Mouse (Mus musculus) testis, adult 2 months (tissue): Measurements from ENCODE around the gene Faim2.

Experiments used
- CTCF ChIP-seq: fragments of 200-500 bp; IDR thresholded peaks from 2 replicates; pipeline ENCODE4 v1.5.1; 2012; ENCODE audit warnings: low read depth, mild to moderate bottlenecking, inconsistent platforms, low read length, moderate library complexity; ENCODE audit not compliant: control insufficient read depth, insufficient read depth, insufficient replicate concordance
- POLR2A ChIP-seq: fragments of 200-500 bp; IDR thresholded peaks from 2 replicates; pipeline ENCODE4 v1.6.1; 2012; ENCODE audit warnings: low read depth, mild to moderate bottlenecking, inconsistent platforms, low read length, moderate library complexity; ENCODE audit not compliant: control insufficient read depth

- TF ChIP-seq CTCF (no peak), POLR2A (no peak)
Observed at GRCm38 (mm10) chr15:99509840-99510239, 18.1 kb downstream of the Faim2 start.
